Mouse (Mus musculus): Measurements from ENCODE around the gene Tbc1d32.

GRCm38 (mm10) chr10:56158207-56158606 lies 70.3 kb downstream of the Tbc1d32 start:
- TF ChIP-seq EP300 (IDR thresholded peaks at IDR 0.05; ENCODE audit: low read length): no peak
- TF ChIP-seq POLR2A (IDR thresholded peaks at IDR 0.05; ENCODE audit: low read depth, low read length): no peak
- no peak for TF ChIP-seq CTCF (conservative IDR thresholded peaks at IDR 0.05 in 1 of 2, IDR thresholded peaks at IDR 0.05 in 1 of 2; ENCODE audit: low read depth in 2 of 2, low read length in 2 of 2)
- TF ChIP-seq IRF4 (IDR thresholded peaks at IDR 0.05; ENCODE audit: low read depth, low read length): no peak
- TF ChIP-seq E2F4 (IDR thresholded peaks at IDR 0.05; ENCODE audit: insufficient replicate concordance, low read depth, low read length): no peak
- TF ChIP-seq KAT2A (IDR thresholded peaks at IDR 0.05; ENCODE audit: insufficient replicate concordance, low read length): no peak
- no peak for TF ChIP-seq ZNF384 (IDR thresholded peaks at IDR 0.05; ENCODE audit: low read depth, low read length)
- no peak for TF ChIP-seq MXI1 (IDR thresholded peaks at IDR 0.05; ENCODE audit: low read depth, low read length)
- TF ChIP-seq USF2 (conservative IDR thresholded peaks at IDR 0.05; ENCODE audit: low read depth, low read length): no peak
